In genomic region chr11:98357396-98358160, GRCm38 (mm10) we compare ENCODE assay signal across 8 mouse cellular contexts. TPM values are rescaled to one million over a fixed set of nuclear protein-coding genes. Genes with fewer than 3 reads are reported as not detected.
DNase-seq lines count a peak whose midpoint lies in the region; ATAC-seq and TF ChIP-seq lines count a peak whose summit lies in the region.

No protein-coding gene starts in this region.

- peak overlapping the region; percentile 42 for H3K9ac ChIP-seq in kidney, embryonic 15.5 days
- H3K9ac ChIP-seq in intestine, postnatal 0 days (ENCODE audit: low read depth, low read length) = peak overlapping the region; percentile 79
- H3K9ac ChIP-seq in midbrain, embryonic 14.5 days (replicated peaks; ENCODE audit: low read length) = peak overlapping the region; percentile 48; the same call in 1 of the 2 replicates

- peak overlapping the region; percentile 96 for H3K27ac ChIP-seq in kidney, embryonic 15.5 days
- H3K27ac ChIP-seq in embryonic fibroblast, embryonic 13.5 days (ENCODE audit: insufficient read depth, low read length) = peak overlapping the region; percentile 27; the same call in 1 of the 2 replicates
- peak overlapping the region; percentile 92 for H3K27ac ChIP-seq in intestine, postnatal 0 days (ENCODE audit: low read depth, low read length)
- H3K27ac ChIP-seq in midbrain, embryonic 14.5 days (replicated peaks; ENCODE audit: low read depth, low read length) = peak overlapping the region; percentile 87

- WGBS in kidney, embryonic 15.5 days = 6% methylated on average over 13 of the region's 13 CpGs
- WGBS in intestine, postnatal 0 days = 5% methylated on average over 13 of the region's 13 CpGs
- WGBS in midbrain, embryonic 14.5 days = 9% methylated on average over 13 of the region's 13 CpGs

- peak overlapping the region; percentile 81 for H3K4me2 ChIP-seq in kidney, embryonic 15.5 days
- H3K4me2 ChIP-seq in intestine, postnatal 0 days (replicated peaks; ENCODE audit: low read depth) = peak overlapping the region; percentile 81
- peak overlapping the region; percentile 73 for H3K4me2 ChIP-seq in midbrain, embryonic 14.5 days (ENCODE audit: low read length)

- no peaks in the 10 kb centered on the region for H3K9me3 ChIP-seq in kidney, embryonic 15.5 days (replicated peaks)
- H3K9me3 ChIP-seq in intestine, postnatal 0 days (ENCODE audit: control insufficient read depth) = no peaks in the 10 kb centered on the region
- no peaks in the 10 kb centered on the region for H3K9me3 ChIP-seq in midbrain, embryonic 14.5 days (ENCODE audit: control insufficient read depth, low read length)

- peaks cover 71% of the 10 kb centered on the region for H3K4me1 ChIP-seq in kidney, embryonic 15.5 days
- H3K4me1 ChIP-seq in embryonic fibroblast, embryonic 13.5 days (ENCODE audit: control insufficient read depth, insufficient read depth, low read length) = 0 out of 2 replicates have a peak, but pooled peaks cover 4% of the 10 kb centered on the region
- H3K4me1 ChIP-seq in intestine, postnatal 0 days (replicated peaks; ENCODE audit: control insufficient read depth, insufficient read depth, low read length) = peaks cover 11% of the 10 kb centered on the region; the same call in 1 of the 2 replicates
- H3K4me1 ChIP-seq in midbrain, embryonic 14.5 days (ENCODE audit: control insufficient read depth, insufficient read depth, low read length) = peaks cover 25% of the 10 kb centered on the region

- 0 out of 2 replicates have a peak, but pooled peaks have one; percentile 21 for ATAC-seq in kidney, embryonic 15.5 days (replicated peaks; ENCODE audit: low FRiP score)
- peak; percentile 12 for ATAC-seq in intestine, postnatal 0 days
- no peak for ATAC-seq in midbrain, embryonic 14.5 days (ENCODE audit: low FRiP score, low TSS enrichment)
- ATAC-seq in megakaryocyte-erythroid progenitor cell, adult 5-6 weeks (replicated peaks; ENCODE audit: low FRiP score, low TSS enrichment, poor library complexity, severe bottlenecking) = no peak

- no peak for TF ChIP-seq CTCF in embryonic fibroblast, embryonic 13.5 days (IDR thresholded peaks at IDR 0.05; ENCODE audit: borderline replicate concordance, insufficient read depth, low read length)
- TF ChIP-seq CTCF in intestine, postnatal 0 days (IDR thresholded peaks at IDR 0.05; ENCODE audit: low read depth) = no peak

- H3K4me3 ChIP-seq in kidney, embryonic 15.5 days (replicated peaks) = peak overlapping the region; percentile 73
- peak overlapping the region; percentile 39 for H3K4me3 ChIP-seq in embryonic fibroblast, embryonic 13.5 days (ENCODE audit: insufficient read depth, low read length)
- peak overlapping the region; percentile 71 for H3K4me3 ChIP-seq in intestine, postnatal 0 days (ENCODE audit: low read depth, low read length)
- H3K4me3 ChIP-seq in midbrain, embryonic 14.5 days (replicated peaks; ENCODE audit: low read depth, low read length) = peak overlapping the region; percentile 64

- TF ChIP-seq POLR2A in embryonic fibroblast, embryonic 13.5 days (IDR thresholded peaks at IDR 0.05; ENCODE audit: low read depth, low read length) = no peak

- DNase-seq in kidney, adult 11 months = no peak
- DNase-seq in midbrain, embryonic 14.5 days = no peak
- no peak for DNase-seq in right cerebral cortex, postnatal 36 days (ENCODE audit: low spot score in 2 of 2)
- no peak for DNase-seq in layer of hippocampus, postnatal 10 days (ENCODE audit: low spot score in 2 of 2)

- H3K27me3 ChIP-seq in kidney, embryonic 15.5 days = peaks cover 22% of the 10 kb centered on the region
- H3K27me3 ChIP-seq in intestine, postnatal 0 days (replicated peaks; ENCODE audit: control insufficient read depth, insufficient read depth, low read length) = no peaks in the 10 kb centered on the region
- H3K27me3 ChIP-seq in midbrain, embryonic 14.5 days (ENCODE audit: control insufficient read depth, insufficient read depth, low read length) = 0 out of 2 replicates have a peak, but pooled peaks cover 2% of the 10 kb centered on the region

- no peaks in the 10 kb centered on the region for H3K36me3 ChIP-seq in kidney, embryonic 15.5 days
- H3K36me3 ChIP-seq in intestine, postnatal 0 days (ENCODE audit: control insufficient read depth, insufficient read depth) = no peaks in the 10 kb centered on the region
- no peaks in the 10 kb centered on the region for H3K36me3 ChIP-seq in midbrain, embryonic 14.5 days (ENCODE audit: control insufficient read depth, insufficient read depth, low read length)

RNA-seq across cellular contexts. Expression of gene Stard3, which starts 0.6 kb away (rescaled TPM):
- polyA plus RNA-seq in kidney, embryonic 15.5 days (2015; fragmentation: Nextera tagmentation; extraction: Ambion mirVana) = 46.4 and 53.1 TPM in 2 replicates
- polyA plus RNA-seq in embryonic fibroblast, embryonic 13.5 days (2011; ENCODE audit: insufficient read length, low read depth, missing spikeins) = 14.9 and 18.5 TPM in 2 replicates
- 29.0 and 30.1 TPM in 2 replicates for polyA plus RNA-seq in intestine, postnatal 0 days (2015; fragmentation: Nextera tagmentation; extraction: Ambion mirVana)
- polyA plus RNA-seq in midbrain, embryonic 14.5 days (2014; fragmentation: Nextera tagmentation; extraction: Ambion mirVana) = 34.5 and 36.0 TPM in 2 replicates
- total RNA-seq in layer of hippocampus, postnatal 10 days (2021) = 10 to 100 TPM; 19.2 to 19.5 TPM
- 11.9 and 28.5 TPM in 2 replicates for total RNA-seq in megakaryocyte-erythroid progenitor cell, adult 5-6 weeks (2014; fragmentation: Nextera tagmentation)
- 10.6 and 18.2 TPM in 2 replicates for total RNA-seq in megakaryocyte-erythroid progenitor cell, adult 5-6 weeks (2017)

RNA-seq across cellular contexts. Expression of gene Ppp1r1b, which starts 9.4 kb away (rescaled TPM):
- polyA plus RNA-seq in kidney, embryonic 15.5 days (2015; fragmentation: Nextera tagmentation; extraction: Ambion mirVana) = 2.8 and 6.8 TPM in 2 replicates
- not detected in 2 replicates for polyA plus RNA-seq in embryonic fibroblast, embryonic 13.5 days (2011; ENCODE audit: insufficient read length, low read depth, missing spikeins)
- polyA plus RNA-seq in intestine, postnatal 0 days (2015; fragmentation: Nextera tagmentation; extraction: Ambion mirVana) = 99.5 and 102 TPM in 2 replicates
- 0.95 and 1.2 TPM in 2 replicates for polyA plus RNA-seq in midbrain, embryonic 14.5 days (2014; fragmentation: Nextera tagmentation; extraction: Ambion mirVana)
- 10 to 100 TPM; 17.5 to 24.1 TPM for total RNA-seq in layer of hippocampus, postnatal 10 days (2021)
- not detected in 2 replicates for total RNA-seq in megakaryocyte-erythroid progenitor cell, adult 5-6 weeks (2014; fragmentation: Nextera tagmentation)
- not detected in 2 replicates for total RNA-seq in megakaryocyte-erythroid progenitor cell, adult 5-6 weeks (2017)

RNA-seq across cellular contexts. Expression of gene Tcap, which starts 26.0 kb away (rescaled TPM):
- polyA plus RNA-seq in kidney, embryonic 15.5 days (2015; fragmentation: Nextera tagmentation; extraction: Ambion mirVana) = 2.5 and 3.5 TPM in 2 replicates
- polyA plus RNA-seq in embryonic fibroblast, embryonic 13.5 days (2011; ENCODE audit: insufficient read length, low read depth, missing spikeins) = not detected in 2 replicates
- polyA plus RNA-seq in intestine, postnatal 0 days (2015; fragmentation: Nextera tagmentation; extraction: Ambion mirVana) = 0.44 and 0.69 TPM in 2 replicates
- polyA plus RNA-seq in midbrain, embryonic 14.5 days (2014; fragmentation: Nextera tagmentation; extraction: Ambion mirVana) = 0.31 TPM in 1 of 2 replicates, not detected in the other
- total RNA-seq in layer of hippocampus, postnatal 10 days (2021) = 1 to 10 TPM; 1.4 to 1.6 TPM
- not detected in 2 replicates for total RNA-seq in megakaryocyte-erythroid progenitor cell, adult 5-6 weeks (2014; fragmentation: Nextera tagmentation)
- not detected in 2 replicates for total RNA-seq in megakaryocyte-erythroid progenitor cell, adult 5-6 weeks (2017)

RNA-seq across cellular contexts. Expression of gene Neurod2, which starts 28.1 kb away (rescaled TPM):
- polyA plus RNA-seq in kidney, embryonic 15.5 days (2015; fragmentation: Nextera tagmentation; extraction: Ambion mirVana) = not detected in 2 replicates
- not detected in 2 replicates for polyA plus RNA-seq in embryonic fibroblast, embryonic 13.5 days (2011; ENCODE audit: insufficient read length, low read depth, missing spikeins)
- 0.07 TPM in 1 of 2 replicates, not detected in the other for polyA plus RNA-seq in intestine, postnatal 0 days (2015; fragmentation: Nextera tagmentation; extraction: Ambion mirVana)
- 10.9 and 12.7 TPM in 2 replicates for polyA plus RNA-seq in midbrain, embryonic 14.5 days (2014; fragmentation: Nextera tagmentation; extraction: Ambion mirVana)
- 100 to 1,000 TPM; 114 to 118 TPM for total RNA-seq in layer of hippocampus, postnatal 10 days (2021)
- not detected in 2 replicates for total RNA-seq in megakaryocyte-erythroid progenitor cell, adult 5-6 weeks (2014; fragmentation: Nextera tagmentation)
- total RNA-seq in megakaryocyte-erythroid progenitor cell, adult 5-6 weeks (2017) = not detected in 2 replicates

RNA-seq across cellular contexts. Expression of gene Pnmt, which starts 28.7 kb away (rescaled TPM):
- polyA plus RNA-seq in kidney, embryonic 15.5 days (2015; fragmentation: Nextera tagmentation; extraction: Ambion mirVana) = 2.7 and 3.8 TPM in 2 replicates
- not detected in 2 replicates for polyA plus RNA-seq in embryonic fibroblast, embryonic 13.5 days (2011; ENCODE audit: insufficient read length, low read depth, missing spikeins)
- polyA plus RNA-seq in intestine, postnatal 0 days (2015; fragmentation: Nextera tagmentation; extraction: Ambion mirVana) = not detected in 2 replicates
- polyA plus RNA-seq in midbrain, embryonic 14.5 days (2014; fragmentation: Nextera tagmentation; extraction: Ambion mirVana) = 0.62 and 1.1 TPM in 2 replicates
- not detected for total RNA-seq in layer of hippocampus, postnatal 10 days (2021)
- total RNA-seq in megakaryocyte-erythroid progenitor cell, adult 5-6 weeks (2014; fragmentation: Nextera tagmentation) = not detected in 2 replicates
- not detected in 2 replicates for total RNA-seq in megakaryocyte-erythroid progenitor cell, adult 5-6 weeks (2017)

Comparison
In these comparisons a context has a peak if more than half of its experiments do, and no peak if none do; other contexts are left out.
1. ATAC-seq: peak in kidney, embryonic 15.5 days (single experiment) and intestine, postnatal 0 days (single experiment); none in midbrain, embryonic 14.5 days (single experiment) and megakaryocyte-erythroid progenitor cell, adult 5-6 weeks (single experiment).
2. H3K27ac ChIP-seq: peak in every context shown above with its lines; median percentile 96 in kidney, embryonic 15.5 days; 92 in intestine, postnatal 0 days; 87 in midbrain, embryonic 14.5 days; 27 in embryonic fibroblast, embryonic 13.5 days.
3. RNA of gene Ppp1r1b, which starts 9.4 kb away (polyA plus RNA-seq): 99.5 to 102 TPM in intestine, postnatal 0 days; 2.8 to 6.8 TPM in kidney, embryonic 15.5 days, 0.95 to 1.2 TPM in midbrain, embryonic 14.5 days and not detected in embryonic fibroblast, embryonic 13.5 days; every median in the first group is over 10 times any median in the second.
4. Peak in every context shown above with its lines, with median percentiles within 50 percentile points of each other: H3K4me2 ChIP-seq, H3K4me3 ChIP-seq and H3K9ac ChIP-seq.